Mouse (Mus musculus): ENCODE results near the gene Trim7.
A peak's percentile ranks its signal among the peaks of the same experiment; 100 is the strongest.
"Not testable (repeated sequence)": the region's sequence is repeated elsewhere in the genome, so short reads cannot be mapped to it uniquely, and the experiment has no call there.

Gene Trim7

DNA sequence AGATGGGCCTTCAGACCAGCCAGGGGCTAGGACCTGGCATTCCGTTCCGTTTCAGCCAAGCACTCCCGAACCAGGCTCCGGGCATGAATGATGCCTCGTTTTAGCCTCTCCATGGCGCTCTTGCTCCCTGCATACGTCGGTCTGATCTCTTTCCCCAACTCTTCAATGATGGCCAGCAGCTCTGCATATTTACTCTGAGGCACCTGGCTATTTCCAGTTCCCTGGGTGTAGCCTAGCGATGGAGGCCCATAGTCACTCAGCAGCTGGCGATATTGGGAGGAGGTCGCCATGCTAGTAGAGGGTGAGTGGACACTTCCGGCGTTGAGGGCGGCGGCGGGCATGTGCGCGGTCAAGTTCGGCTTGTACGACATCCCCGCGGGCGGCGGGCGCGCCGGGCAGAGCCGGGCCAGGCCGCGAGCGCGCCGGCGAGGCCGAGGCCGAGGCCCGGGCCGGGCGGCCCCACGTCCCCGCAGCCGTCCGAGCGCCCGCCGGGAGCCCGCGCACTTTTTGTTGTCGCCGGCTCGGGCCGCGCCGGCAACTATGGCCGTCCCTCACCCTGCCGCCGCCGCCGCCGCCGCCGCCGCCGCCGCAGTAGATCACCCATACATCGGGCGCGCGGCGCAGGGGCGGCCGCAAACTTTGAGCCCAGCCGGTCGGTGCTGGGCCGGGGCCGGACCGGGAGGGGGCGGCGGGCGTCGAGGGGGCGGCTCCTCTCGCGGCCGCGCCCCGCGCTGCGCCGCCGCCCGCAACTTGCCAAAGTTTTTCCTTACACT lies at the start of gene Trim7, which contains the start of gene Gm12184:
Trim7 (plus strand) TSS at position 162 of the 773 bp plus-strand sequence.
Gm12184 (minus strand) TSS at position 677 of the 773 bp plus-strand sequence.
- DNase-seq: not testable (repeated sequence)

DNA sequence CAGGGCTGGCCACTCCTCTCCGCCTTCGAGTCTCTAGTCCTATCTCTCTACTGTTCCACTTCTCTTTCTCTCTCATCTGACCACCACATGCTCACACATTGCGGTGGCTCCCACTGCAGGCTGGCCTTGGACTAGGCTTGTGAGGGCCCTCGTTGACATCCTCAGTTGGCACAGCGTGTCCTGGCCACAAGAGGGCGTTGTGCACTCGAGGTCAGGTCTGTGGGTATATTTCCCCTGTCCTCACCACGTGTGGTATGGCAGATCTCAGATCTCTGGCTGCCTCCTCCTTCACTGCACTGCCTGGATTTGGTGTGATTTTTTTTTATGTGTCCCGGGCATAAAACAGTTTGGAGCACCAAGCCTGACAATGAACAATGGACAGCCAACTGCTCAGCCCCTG lies 49.3 kb upstream of the Trim7 start:
- peak; percentile 30 for DNase-seq

DNA sequence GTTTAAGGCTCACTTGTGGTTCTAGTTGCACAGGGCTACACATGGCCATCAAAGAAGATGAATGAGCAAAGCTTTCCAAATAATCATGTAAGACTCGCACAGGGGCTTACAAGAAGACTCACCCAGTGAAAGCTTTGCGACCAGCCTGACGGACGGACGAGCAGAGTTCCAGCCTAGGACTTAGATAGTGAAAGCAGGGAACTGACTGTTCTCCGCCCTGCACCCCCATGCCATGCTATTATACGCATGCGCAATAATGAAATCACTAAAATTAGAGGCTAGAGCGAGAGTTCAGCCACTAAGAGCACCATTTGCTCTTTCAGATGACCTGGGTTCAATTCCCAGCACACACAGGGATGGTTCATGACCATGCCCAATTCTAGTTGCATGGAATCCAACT lies 48.6 kb upstream of the Trim7 start:
- no peak for DNase-seq

DNA sequence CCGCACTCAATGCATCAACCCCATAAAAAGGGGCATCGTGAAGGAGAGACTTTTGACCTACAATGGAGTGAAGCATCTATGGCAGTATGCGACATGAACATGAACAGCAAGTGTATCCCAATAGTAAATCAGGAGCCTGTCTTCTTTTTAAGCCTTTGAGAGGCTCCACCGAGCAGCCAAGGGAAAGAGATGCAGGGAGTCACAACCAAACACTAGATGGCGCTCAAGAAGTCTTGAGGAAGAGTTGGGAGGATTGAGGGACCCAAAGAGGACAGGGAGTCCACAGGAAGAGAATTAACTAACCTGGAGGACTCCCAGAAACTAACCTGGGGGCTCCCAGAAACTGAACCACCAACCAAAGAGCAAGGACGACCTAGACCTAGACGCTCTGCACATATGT lies 46.5 kb upstream of the Trim7 start:
- DNase-seq: peak; percentile 52

DNA sequence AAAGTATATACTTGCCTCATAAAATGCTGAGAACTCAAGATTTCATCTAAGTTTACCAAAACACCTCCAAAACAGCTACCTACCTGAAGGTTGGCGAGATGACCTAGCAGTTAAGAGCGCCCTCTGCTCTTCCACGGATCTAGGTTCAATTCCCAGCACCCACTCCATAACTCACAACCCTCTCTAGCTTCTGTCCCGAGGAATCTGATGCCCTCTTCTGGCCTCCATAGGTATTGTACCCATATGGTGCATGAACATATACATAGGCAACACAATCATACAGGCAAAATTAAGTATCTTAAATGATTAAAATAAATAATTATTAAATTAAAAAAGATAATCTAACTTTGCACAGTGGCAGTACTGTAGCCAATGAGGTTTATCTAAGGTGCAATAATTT lies 43.7 kb upstream of the Trim7 start:
- no peak for DNase-seq

DNA sequence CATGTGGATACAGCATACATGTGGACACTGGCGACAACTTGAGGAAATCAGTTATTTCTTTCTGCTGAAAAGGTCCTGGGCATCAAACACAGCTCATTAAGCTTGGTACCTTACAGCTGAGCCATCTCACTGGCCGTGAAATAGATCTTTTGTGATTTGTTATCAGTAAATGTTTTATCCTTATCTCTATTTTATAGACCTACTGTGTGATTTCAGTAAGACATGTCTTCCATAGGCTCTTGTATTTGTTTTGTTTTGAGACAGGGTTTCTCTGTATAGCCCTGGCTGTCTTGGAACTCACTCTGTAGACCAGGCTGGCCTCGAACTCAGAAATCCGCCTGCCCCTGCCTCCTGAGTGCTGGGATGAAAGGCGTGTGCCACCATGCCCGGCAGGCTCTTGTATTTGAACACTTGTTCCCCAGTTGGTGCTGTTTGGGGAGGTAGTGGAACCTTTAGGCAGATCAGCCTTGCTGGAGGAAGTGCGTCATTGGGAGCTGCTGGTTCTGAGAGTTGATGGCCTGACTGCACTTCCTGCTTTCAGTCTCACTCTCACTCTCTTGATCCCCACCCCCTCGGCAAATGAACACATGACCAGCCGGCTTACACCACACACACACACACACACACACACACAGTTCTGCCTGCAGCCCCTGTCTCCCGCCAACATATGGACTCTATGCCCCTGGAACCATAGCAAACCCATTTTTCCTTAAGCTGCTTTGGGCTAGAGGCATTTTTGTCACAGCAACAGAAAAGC lies 38.3 kb upstream of the Trim7 start:
- peak; percentile 63 for DNase-seq

DNA sequence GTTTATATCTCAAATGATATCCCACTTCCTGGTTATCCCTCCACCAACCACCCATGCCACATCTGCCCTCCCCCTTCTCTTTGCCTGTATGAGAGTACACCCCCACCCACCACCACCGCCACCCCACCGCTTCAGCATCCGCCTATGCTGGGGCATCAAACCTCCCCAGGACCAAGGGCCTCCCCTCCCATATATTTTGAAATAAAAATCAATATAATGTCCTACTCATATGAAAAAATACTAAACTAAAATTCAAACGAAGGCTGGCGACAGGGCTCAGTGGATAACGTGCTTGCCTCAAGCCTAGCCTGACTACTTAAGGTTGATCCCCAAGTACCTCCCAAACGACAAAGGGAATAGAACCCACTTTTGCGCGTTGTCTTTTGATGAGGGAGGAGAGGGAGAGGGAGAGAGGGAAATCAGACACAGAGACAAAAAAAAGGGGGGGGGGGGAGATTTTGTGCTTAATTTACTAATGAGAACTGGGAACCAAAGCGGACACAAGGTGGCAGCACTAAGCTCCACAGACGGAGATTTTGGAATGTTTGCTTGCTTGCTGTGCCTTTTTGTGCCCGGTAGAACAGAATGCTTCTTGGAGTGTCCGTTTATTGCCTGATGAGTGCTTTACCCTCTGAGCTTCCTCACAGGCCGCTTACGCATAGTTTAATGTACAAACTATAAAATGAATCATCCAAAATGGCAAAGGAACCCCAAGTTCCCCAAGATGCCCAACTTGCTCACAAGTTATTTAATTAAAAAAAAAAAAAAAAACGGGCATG lies 37.4 kb upstream of the Trim7 start:
- DNase-seq: peak; percentile 77

DNA sequence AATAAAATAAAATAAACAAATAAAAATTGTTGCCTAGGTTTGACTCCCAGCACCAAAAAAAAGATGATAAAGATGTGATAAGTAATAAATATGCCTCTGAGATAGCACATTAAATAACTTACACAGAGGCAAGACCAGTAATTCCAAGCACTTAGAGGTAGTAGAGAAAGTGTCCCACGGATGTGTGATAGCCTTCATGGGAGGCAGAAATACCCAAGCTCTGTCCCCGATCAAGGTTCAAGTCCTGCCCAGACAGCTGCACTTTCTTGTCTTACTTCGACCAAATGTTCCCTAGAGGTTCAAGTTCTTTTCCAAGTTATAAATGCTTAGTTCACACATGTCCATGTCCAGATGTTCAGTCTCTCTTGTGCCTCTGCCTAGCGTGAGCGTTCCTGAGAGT lies 36.7 kb upstream of the Trim7 start:
- DNase-seq: no peak

DNA sequence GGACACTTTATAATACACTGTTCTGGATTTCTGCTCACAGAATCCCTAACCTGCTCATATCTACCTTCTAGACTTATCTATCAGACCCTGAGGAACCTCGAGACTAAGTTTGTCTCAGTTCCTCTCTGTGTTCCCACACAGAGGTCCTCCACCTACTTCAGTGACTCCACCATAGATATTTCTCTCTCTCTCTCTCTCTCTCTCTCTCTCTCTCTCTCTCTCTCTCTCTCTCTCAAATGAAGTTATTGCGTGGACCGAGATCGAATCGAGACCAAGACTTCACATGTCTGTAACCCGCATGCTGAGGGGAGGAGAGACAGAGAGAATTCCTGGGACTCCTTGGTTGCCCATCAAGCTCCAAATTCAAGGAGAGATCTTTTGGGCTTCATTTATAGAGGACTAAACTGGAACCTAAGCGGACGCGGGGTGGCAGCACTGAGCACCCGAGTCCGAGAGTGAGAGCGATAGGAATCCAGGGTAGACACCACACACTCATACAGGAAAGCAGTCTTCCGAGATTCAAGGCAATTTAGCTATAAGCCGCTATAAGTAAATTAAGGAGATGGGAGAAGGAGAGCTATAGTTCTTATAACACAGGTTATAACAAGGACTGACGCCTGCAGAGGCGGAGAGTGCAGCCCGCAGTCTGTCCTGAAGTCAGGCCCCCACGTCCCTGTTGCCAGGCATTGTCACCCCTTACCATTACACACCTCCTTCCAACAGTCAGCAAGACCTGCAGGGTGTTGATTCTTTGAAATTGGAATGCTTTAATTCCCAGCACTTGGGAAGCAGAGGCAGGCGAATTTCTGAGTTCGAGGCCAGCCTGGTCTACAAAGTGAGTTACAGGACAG lies 35.7 kb upstream of the Trim7 start:
- DNase-seq: peak; percentile 87

DNA sequence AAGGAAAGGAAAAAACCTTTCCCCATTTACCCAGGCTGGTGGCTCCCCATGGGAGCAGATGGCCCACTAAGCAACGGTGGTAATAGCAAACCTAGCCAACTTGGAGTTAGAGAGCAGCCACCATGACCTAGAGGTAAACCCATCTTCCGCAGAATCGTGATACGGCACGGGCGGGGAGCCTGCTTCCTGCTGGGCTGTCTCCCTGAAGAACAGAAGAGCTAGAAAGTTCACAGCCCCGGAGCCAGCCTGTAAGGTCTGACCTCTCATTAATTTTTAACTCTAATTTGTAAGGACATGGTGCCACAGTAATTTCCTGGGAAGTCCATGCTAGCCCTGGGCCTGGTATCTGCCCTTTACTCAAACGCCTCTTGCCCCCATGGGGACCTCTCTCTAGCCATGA lies 35.0 kb upstream of the Trim7 start:
- no peak for DNase-seq

DNA sequence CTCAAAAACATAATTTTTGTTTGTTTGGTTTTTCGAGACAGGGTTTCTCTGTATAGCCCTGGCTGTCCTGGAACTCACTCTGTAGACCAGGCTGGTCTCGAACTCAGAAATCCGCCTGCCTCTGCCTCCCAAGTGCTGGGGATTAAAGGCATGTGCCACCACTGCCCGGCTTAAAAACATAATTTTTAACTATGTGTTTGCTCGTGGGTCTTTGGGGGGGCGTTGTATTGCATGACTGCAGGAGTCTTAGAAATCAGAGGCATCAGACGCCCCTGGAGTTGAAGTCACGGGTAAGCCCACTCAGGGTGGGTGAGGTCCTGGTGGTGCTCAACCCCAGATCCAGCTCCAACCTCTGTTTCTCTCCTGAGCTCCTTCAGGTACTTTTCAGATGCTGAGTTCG lies 34.0 kb upstream of the Trim7 start:
- not testable (repeated sequence) for DNase-seq

DNA sequence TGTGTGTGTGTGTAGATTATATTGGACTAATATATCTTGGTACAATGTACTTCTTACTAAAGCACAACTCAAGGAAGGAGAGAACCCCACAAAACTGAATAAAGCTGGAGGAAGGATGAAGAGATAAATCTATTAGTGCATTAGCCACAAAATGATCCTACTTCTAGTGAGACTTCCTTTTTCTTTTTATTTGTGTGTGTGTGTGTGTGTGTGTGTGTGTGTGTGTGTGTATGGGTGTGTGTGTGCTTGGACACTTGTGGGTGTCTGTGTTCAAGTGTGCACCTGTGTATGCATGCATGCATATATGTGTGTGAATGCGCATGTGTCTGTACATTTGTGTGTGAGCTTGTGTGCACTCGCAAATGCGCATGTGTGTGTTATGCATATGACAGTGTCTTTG lies 32.8 kb upstream of the Trim7 start:
- no peak for DNase-seq

DNA sequence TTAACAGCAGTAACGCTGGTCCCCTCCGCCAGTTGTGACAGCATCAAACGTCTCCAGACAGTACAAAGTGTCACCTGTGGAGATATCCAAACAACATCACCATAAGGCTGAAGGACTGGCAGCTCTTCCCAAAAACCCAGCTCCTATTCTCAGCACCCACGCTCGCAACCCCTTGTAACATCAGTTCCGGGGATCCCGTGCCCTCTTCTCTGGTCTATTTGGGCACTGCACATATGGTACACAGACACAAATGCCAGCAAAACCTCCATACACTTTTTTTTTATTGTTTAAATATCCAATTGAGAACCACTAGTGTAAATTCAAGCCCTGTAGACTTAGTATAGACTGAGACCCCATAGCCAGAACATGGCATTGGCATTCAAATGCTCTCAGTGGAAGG lies 30.7 kb upstream of the Trim7 start:
- DNase-seq: peak; percentile 43

DNA sequence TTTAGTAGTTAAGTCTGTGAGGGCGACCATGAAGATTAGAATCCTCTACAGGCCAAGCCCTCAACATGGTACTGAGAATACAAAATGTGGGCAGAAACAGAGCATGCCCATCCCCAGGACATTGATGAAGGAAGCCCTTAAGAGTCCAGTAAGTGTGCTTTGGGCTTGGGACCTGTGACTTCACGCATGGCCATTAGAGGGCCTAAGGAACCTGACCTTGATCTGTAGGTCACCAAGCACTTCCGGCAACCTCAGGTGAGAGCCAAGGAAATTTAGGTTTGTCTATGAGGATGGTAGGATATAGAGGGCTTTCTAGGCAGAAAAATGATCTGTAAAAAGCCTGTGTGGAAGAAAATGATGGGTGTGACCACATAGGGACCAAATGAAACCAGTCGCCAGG lies 29.6 kb upstream of the Trim7 start:
- DNase-seq: no peak

DNA sequence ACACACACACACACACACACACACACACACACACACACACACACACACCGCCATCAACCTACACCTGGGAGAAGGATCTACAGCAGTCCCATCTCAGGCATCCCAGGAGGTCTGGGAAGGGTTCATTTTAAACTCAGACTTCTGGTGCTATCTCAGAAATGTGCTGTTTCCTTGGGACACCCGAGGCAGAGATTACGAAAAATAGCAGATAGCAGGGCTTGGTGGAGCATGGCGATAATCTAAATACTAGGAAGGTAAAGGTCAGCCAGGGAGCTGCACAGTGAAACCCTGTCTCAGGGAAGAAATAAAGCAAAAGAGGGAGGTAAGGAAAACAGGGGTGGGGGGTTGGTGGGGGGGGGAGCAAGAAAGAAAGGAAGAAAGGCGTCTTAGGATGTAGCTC lies 28.7 kb upstream of the Trim7 start:
- no peak for DNase-seq

DNA sequence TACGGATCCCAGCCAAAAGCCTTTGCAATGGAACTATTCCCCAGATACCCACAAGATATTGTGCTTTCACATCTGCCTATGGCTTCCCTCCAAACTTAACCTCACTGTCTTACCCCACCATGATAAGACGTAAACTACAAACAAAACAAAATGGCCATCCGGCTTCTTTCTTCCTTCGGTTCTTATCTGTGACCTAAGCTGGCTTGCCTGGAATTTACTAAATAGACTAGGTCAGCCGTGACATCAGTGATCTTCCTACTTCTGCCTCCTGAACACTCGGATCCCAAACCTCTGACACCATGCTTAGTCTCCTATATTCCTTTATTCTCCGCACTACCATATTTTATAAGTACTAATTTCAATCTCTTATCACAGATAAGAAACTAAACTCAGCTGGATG lies 27.6 kb upstream of the Trim7 start:
- DNase-seq: no peak

DNA sequence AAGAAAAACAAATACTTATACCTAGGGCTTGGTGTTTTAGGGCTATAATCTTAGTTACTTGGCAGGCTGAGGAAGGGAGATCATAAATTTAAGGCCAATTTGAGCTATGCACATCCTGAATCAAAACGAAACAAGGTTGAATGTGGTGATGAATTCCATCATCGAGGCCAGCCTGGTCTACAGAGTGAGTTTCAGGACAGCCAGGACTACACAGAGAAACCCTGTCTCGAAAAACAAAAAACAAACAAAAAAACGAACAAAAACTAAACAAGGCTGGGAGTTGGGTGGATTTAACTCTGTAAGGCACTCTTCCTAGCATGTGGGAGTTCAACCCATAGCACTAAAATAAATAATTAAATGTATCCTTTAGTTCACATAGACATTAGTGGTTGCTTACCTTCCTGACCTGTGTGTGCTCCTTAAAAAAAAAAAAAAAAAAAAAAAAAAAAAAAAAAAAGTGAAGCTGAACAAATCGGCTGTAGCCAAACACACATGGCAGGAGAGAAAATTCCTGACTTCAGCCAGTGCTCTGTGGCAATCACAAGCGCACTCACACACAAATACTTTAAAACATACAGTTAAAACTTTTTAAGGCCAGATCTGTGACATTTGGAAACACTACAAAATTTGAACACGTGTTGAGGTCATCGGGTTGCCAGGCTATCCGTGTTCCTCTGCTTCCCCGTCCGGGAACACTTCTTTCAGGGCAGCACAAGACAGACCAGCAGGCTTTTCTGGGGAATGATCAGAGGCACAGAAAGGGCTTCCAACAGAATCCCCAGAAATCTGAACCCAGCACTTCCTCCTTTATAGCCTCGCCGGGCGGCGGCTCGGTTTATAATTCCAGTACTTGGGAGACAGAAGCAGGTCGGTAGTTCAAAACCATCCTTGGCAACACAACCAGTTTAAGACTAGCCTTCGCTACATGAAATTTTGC lies 26.7 kb upstream of the Trim7 start:
- DNase-seq: no peak

DNA sequence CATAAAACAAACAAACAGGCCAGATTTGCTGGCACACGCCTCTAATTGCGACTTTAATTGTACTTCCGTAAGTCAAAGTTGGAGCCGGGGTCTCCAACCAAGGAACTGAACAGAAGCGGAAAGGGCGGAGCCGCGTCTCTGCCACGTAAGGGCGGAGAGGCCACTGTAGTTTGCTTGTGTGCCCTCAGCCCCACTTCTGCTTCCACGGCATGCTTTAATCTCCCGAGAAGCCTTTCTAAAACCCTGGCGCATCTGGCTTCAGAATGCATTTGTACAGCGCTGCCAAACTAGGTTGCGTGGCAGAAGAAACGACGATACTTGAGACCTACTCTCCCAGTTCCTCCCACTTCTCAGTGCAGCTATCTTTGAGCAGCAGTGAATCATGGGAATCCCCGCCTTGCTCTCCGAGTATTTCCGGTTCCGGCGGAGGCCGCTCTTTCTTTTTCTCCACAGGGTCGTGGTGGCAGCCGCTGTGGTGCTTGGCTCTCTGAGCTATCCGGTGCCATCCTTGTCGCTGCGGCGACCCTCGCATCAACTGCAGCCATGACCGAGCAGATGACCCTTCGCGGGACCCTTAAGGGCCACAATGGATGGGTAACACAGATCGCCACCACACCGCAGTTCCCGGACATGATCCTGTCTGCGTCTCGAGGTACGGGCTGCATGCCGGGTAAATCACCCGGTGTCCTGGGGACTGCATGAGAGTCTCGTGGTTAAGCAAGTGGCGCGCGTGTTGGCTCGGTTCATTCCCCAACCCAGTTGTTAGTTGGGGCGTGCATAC lies 25.8 kb upstream of the Trim7 start, which contains the start of gene Rack1:
Rack1 (plus strand) TSS at position 412 of the 781 bp plus-strand sequence.
- peak; percentile 87 for DNase-seq

DNA sequence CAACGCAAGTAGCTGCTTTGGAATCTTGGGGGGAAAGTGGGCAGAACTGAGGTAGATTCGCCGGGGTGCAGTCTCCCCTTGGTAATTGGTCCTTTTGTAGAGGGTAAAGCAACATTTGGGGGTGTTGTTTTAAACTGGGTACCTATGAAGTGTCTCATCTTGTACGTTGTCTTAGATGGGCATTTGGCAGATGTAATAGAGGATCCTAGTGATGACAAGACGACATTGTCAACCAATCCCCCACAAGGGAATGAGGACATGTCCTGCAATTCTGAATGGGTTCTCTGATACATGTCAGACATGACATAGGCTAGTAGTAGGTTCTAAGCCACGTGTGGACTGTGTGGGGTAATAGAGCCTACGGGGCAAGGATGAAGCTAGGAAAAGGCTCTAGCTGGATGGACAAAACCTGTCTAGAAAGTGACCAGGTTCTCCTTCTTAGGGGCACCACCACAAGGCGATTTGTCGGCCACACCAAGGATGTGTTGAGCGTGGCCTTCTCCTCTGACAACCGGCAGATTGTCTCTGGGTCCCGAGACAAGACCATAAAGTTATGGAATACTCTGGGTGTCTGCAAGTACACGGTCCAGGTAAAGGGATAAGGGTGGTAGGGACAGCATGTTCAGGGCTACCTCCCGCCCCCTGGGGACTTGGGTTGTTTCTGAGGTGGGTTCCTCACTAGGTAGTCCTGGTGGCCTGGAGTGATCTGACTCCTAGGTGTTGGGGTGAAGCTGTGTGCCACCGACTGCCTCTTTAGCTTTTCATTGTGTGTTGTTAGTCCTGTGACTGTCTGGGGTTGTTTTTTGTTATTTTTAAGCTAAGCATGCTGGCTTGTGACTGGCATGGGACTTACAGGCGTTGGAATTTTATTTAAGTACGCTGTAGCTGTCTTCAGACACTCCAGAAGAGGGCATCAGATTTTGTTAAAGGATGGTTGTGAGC lies 23.8 kb upstream of the Trim7 start:
- DNase-seq: no peak
